Mouse (Mus musculus) frontal cortex, postnatal 10 days (tissue): Measurements from ENCODE around the gene Bcl9l.

Source experiments
- DNase-seq, 2 experiments: peaks; one replicate each; pipeline ENCODE4 v3.0.0; 2022; ENCODE audit warnings: low spot score in 2 of 2, mixed read lengths in 1 of 2

The Bcl9l gene

GRCm38 (mm10) chr9:44483510-44484044 is 952 bp downstream of the Bcl9l start:
- DNase-seq: peak in 1 of 2 experiments; percentile 60

GRCm38 (mm10) chr9:44484311-44485104 is 1.9 kb downstream of the Bcl9l start:
- no peak for DNase-seq

GRCm38 (mm10) chr9:44485105-44485515 is 2.5 kb downstream of the Bcl9l start:
- no peak for DNase-seq

GRCm38 (mm10) chr9:44485516-44486161 is 3.0 kb downstream of the Bcl9l start:
- DNase-seq: peak in 1 of 2 experiments; percentile 12

- DNase-seq: no peak
These were observed 3.7 kb downstream of the Bcl9l start for GRCm38 (mm10) chr9:44486335-44486734.

GRCm38 (mm10) chr9:44486741-44487421 is 4.3 kb downstream of the Bcl9l start:
- DNase-seq: peak in 1 of 2 experiments; percentile 20

- peak in 1 of 2 experiments; percentile 17 for DNase-seq
These were observed 4.8 kb downstream of the Bcl9l start for GRCm38 (mm10) chr9:44487441-44487840.

- no peak for DNase-seq
These were observed 5.8 kb downstream of the Bcl9l start for GRCm38 (mm10) chr9:44488416-44488815.

GRCm38 (mm10) chr9:44488855-44489381 is 6.3 kb downstream of the Bcl9l start:
- peak in 1 of 2 experiments; percentile 48 for DNase-seq

- DNase-seq: peak in 1 of 2 experiments; percentile 24
These were observed 7.0 kb downstream of the Bcl9l start for GRCm38 (mm10) chr9:44489651-44490085.

- DNase-seq: peak in 1 of 2 experiments; percentile 15
These were observed 7.7 kb downstream of the Bcl9l start for GRCm38 (mm10) chr9:44490086-44490967.

- no peak for DNase-seq
These were observed 8.7 kb downstream of the Bcl9l start for GRCm38 (mm10) chr9:44491351-44491750.

- DNase-seq: peak in 1 of 2 experiments; percentile 11
These were observed 10.2 kb downstream of the Bcl9l start for GRCm38 (mm10) chr9:44492631-44493461.

GRCm38 (mm10) chr9:44494261-44494862 is 11.7 kb downstream of the Bcl9l start:
- peak; percentile 23 to 36 for DNase-seq

- peak; percentile 45 to 57 for DNase-seq
These were observed 12.5 kb downstream of the Bcl9l start for GRCm38 (mm10) chr9:44494863-44495809.

- no peak for DNase-seq
These were observed 13.3 kb downstream of the Bcl9l start for GRCm38 (mm10) chr9:44495810-44496344.

- no peak for DNase-seq
These were observed 14.3 kb downstream of the Bcl9l start for GRCm38 (mm10) chr9:44496803-44497461.
